ENCODE assay signal across 7 mouse cellular contexts in the genomic region with DNA sequence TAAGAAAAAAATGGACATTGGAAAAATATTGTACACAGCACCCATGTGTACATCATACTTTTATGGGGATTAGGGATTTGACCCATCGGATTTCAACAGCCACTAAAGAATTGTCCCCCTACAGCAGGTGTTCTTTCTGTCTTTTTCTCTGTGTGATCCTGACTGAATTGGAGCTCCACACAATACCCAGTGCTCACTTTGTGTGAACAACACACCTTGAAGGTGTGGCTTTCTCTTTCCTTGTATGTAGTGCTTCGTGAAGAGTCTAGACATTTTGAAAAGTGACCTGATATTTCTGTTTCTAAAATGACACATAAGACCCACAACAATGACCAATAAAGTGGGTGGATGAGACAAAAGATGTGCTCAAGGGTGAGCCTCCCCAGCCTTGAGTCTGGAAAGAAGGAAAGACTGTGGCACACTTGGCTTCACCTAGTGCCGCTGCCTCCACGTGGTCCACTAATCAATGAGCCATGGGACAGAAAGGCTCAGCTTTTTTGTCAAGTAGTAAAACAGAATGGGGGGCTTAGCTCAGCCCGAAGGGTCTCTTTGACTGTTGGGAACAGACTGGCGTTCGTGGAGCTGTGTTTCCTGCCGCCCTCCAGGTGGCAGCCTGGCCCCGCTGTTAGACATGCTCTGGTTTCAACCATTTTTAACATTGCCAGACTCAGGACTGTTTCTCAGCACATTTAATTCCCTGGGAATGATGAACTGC. TPM values are rescaled to one million over a fixed set of nuclear protein-coding genes. Genes with fewer than 3 reads are reported as not detected.
A peak's percentile ranks its signal among the peaks of the same experiment; 100 is the strongest.
DNase-seq lines count a peak whose midpoint lies in the region; ATAC-seq and TF ChIP-seq lines count a peak whose summit lies in the region.

No protein-coding gene starts in this region.

- 20% methylated on average over 9 of the region's 9 CpGs for WGBS in hindbrain, postnatal 0 days
- 20% methylated on average over 9 of the region's 9 CpGs for WGBS in midbrain, embryonic 13.5 days

- ATAC-seq in hindbrain, postnatal 0 days = peak; percentile 85
- peak; percentile 79 for ATAC-seq in midbrain, embryonic 13.5 days

- no peaks in the 10 kb centered on the region for H3K36me3 ChIP-seq in hindbrain, postnatal 0 days (ENCODE audit: insufficient read depth, low read length)
- H3K36me3 ChIP-seq in midbrain, embryonic 13.5 days = no peaks in the 10 kb centered on the region
- H3K36me3 ChIP-seq in testis, adult 2 months (ENCODE audit: control insufficient read depth, insufficient read depth, low read length) = no peaks in the 10 kb centered on the region

- TF ChIP-seq POLR2A in testis, adult 2 months (IDR thresholded peaks at IDR 0.05; ENCODE audit: control insufficient read depth, low read depth, low read length) = no peak

- TF ChIP-seq CTCF in hindbrain, postnatal 0 days (IDR thresholded peaks at IDR 0.05; ENCODE audit: low read depth) = peak; percentile 92
- TF ChIP-seq CTCF in testis, adult 2 months (IDR thresholded peaks at IDR 0.05; ENCODE audit: control insufficient read depth, insufficient read depth, insufficient replicate concordance, low read depth, low read length) = peak; percentile 61; the same call in 1 of the 2 replicates

- H3K9ac ChIP-seq in hindbrain, postnatal 0 days (replicated peaks; ENCODE audit: low read length) = no peak overlapping the region
- H3K9ac ChIP-seq in midbrain, embryonic 13.5 days (replicated peaks) = no peak overlapping the region

- H3K4me3 ChIP-seq in hindbrain, postnatal 0 days (ENCODE audit: low read length) = no peak overlapping the region
- H3K4me3 ChIP-seq in midbrain, embryonic 13.5 days (replicated peaks) = no peak overlapping the region
- H3K4me3 ChIP-seq in testis, adult 2 months (ENCODE audit: control insufficient read depth, low read depth, low read length) = no peak overlapping the region

- DNase-seq in adrenal gland, adult 2 months = peak; percentile 34
- peak; percentile 85 to 86 for DNase-seq in cerebellum, postnatal 10 days
- DNase-seq in frontal cortex, postnatal 25 days (ENCODE audit: low spot score in 2 of 2) = peak; percentile 41 to 69
- peak; percentile 87 for DNase-seq in hindbrain, postnatal 0 days (ENCODE audit: low spot score)
- peak; percentile 61 to 77 for DNase-seq in left cerebral cortex, postnatal 14 days (ENCODE audit: low spot score in 2 of 2)

- 0 out of 2 replicates have a peak, but pooled peaks cover 5% of the 10 kb centered on the region for H3K4me1 ChIP-seq in hindbrain, postnatal 0 days (ENCODE audit: insufficient read depth, low read length)
- H3K4me1 ChIP-seq in midbrain, embryonic 13.5 days (replicated peaks) = 0 out of 2 replicates have a peak, but pooled peaks cover 5% of the 10 kb centered on the region
- no peaks in the 10 kb centered on the region for H3K4me1 ChIP-seq in testis, adult 2 months (ENCODE audit: control insufficient read depth, insufficient read depth, low read length)

- H3K27ac ChIP-seq in hindbrain, postnatal 0 days = no peak overlapping the region
- H3K27ac ChIP-seq in midbrain, embryonic 13.5 days = no peak overlapping the region
- no peak overlapping the region for H3K27ac ChIP-seq in testis, adult 2 months (ENCODE audit: control insufficient read depth, insufficient read depth, low read depth, low read length)

- no peaks in the 10 kb centered on the region for H3K27me3 ChIP-seq in hindbrain, postnatal 0 days (ENCODE audit: insufficient read depth, low read length)
- H3K27me3 ChIP-seq in midbrain, embryonic 13.5 days = peaks cover 7% of the 10 kb centered on the region; the same call in 1 of the 2 replicates
- no peaks in the 10 kb centered on the region for H3K27me3 ChIP-seq in testis, adult 2 months (ENCODE audit: control insufficient read depth, insufficient read depth, low read length)

- no peak overlapping the region for H3K4me2 ChIP-seq in hindbrain, postnatal 0 days (ENCODE audit: low read depth, low read length)
- no peak overlapping the region for H3K4me2 ChIP-seq in midbrain, embryonic 13.5 days (replicated peaks)

- H3K9me3 ChIP-seq in hindbrain, postnatal 0 days (ENCODE audit: low read length) = no peaks in the 10 kb centered on the region
- no peaks in the 10 kb centered on the region for H3K9me3 ChIP-seq in midbrain, embryonic 13.5 days

- intact Hi-C loops in left cerebral cortex, postnatal 14 days (cut with DNase I) = loop anchor here (2.0 to 10.0 kb wide), 4 partner anchors 514 to 1114 kb away; no protein-coding TSS in a partner anchor

RNA-seq across cellular contexts. Expression of gene Sema6d, which starts 10.9 kb away (rescaled TPM):
- 1 to 10 TPM; 7.6 to 9.3 TPM for total RNA-seq in adrenal gland, adult 2 months (2021)
- polyA plus RNA-seq in adrenal gland, adult 2 months (2012; rRNA removed) = 6.1 and 9.0 TPM in 2 replicates
- total RNA-seq in hindbrain, postnatal 0 days (2014; rRNA removed) = 88.1 and 90.0 TPM in 2 replicates
- 31.2 and 32.4 TPM in 2 replicates for polyA plus RNA-seq in hindbrain, postnatal 0 days (2015; fragmentation: Nextera tagmentation; extraction: Ambion mirVana)
- total RNA-seq in left cerebral cortex, postnatal 14 days (2021) = 10 to 100 TPM; 52.4 to 63.3 TPM
- polyA plus RNA-seq in midbrain, embryonic 13.5 days (2015; fragmentation: Nextera tagmentation; extraction: Ambion mirVana) = 20.5 and 22.1 TPM in 2 replicates
- 0.83 and 1.0 TPM in 2 replicates for polyA plus RNA-seq in testis, adult 2 months (2012; rRNA removed)

Comparison
In these comparisons a context has a peak if more than half of its experiments do, and no peak if none do; other contexts are left out.
1. DNase-seq: peak in every context shown above with its lines; median percentile 87 in hindbrain, postnatal 0 days; 86 in cerebellum, postnatal 10 days; 69 in left cerebral cortex, postnatal 14 days; 55 in frontal cortex, postnatal 25 days; 34 in adrenal gland, adult 2 months.